Mouse (Mus musculus) heart, postnatal 0 days (tissue): ENCODE results near the gene Nudt8. TPM values are rescaled to one million over a fixed set of nuclear protein-coding genes. Genes with fewer than 3 reads are reported as not detected.

Source experiments
- ATAC-seq: fragments of 200-750 bp; cut with Nextera tagmentation; 2 replicates; pipeline ENCODE4 v1.8.0; 2017; ENCODE audit warnings: low read depth, moderate number of reproducible peaks, moderate library complexity; ENCODE audit not compliant: insufficient read depth
- DNase-seq: peaks from one replicate; pipeline ENCODE4 v3.0.0-alpha.2; 2016; ENCODE audit warnings: low spot score
- H3K27ac ChIP-seq: fragments of 300-500 bp; sonication (generic); 2 replicates; pipeline ENCODE4 v1.5.1; 2014; ENCODE audit warnings: low read depth, mild to moderate bottlenecking
- H3K27me3 ChIP-seq: fragments of 300-500 bp; sonication (generic); 2 replicates; pipeline ENCODE4 v1.6.1; 2014; ENCODE audit warnings: low read length, mixed read lengths; ENCODE audit not compliant: control insufficient read depth, insufficient read depth
- H3K36me3 ChIP-seq: fragments of 300-500 bp; sonication (generic); replicated peaks from 2 replicates; pipeline ENCODE4 v1.6.1; 2014; ENCODE audit warnings: low read length, mixed read lengths; ENCODE audit not compliant: control insufficient read depth, insufficient read depth
- H3K4me1 ChIP-seq: fragments of 300-500 bp; sonication (generic); 2 replicates; pipeline ENCODE4 v1.6.1; 2014; ENCODE audit warnings: antibody characterized with exemption; ENCODE audit not compliant: control insufficient read depth, insufficient read depth
- H3K4me2 ChIP-seq: fragments of 300-500 bp; sonication (generic); 2 replicates; pipeline ENCODE4 v1.6.1; 2014; ENCODE audit warnings: low read depth, mild to moderate bottlenecking, low read length, moderate library complexity
- H3K4me3 ChIP-seq: fragments of 300-500 bp; sonication (generic); 2 replicates; pipeline ENCODE4 v1.5.1; 2014; ENCODE audit warnings: low read depth, low read length
- H3K9ac ChIP-seq: fragments of 300-500 bp; sonication (generic); replicated peaks from 2 replicates; pipeline ENCODE4 v1.6.1; 2014; ENCODE audit warnings: low read depth, low read length, mixed read lengths
- H3K9me3 ChIP-seq: fragments of 300-500 bp; sonication (generic); replicated peaks from 2 replicates; pipeline ENCODE4 v1.6.1; 2016; ENCODE audit warnings: low read length; ENCODE audit not compliant: control insufficient read depth
- CTCF ChIP-seq: IDR thresholded peaks from 2 replicates; pipeline ENCODE4 v1.5.1; 2016; ENCODE audit warnings: antibody characterized with exemption, control low read depth, low read depth
- EP300 ChIP-seq: IDR thresholded peaks from 2 replicates; pipeline ENCODE4 v1.6.1; 2016; ENCODE audit warnings: antibody characterized with exemption, low read depth
- WGBS: fragments of 180-500 bp; shearing (Covaris S2); extraction: QIAGEN DNeasy Blood & Tissue Kit; methylation state at CpG from one replicate; pipeline ENCODE4 v1.1.7; 2014; 5-methylcytosine and 5-hydroxymethylcytosine counted together
- polyA plus RNA-seq: library from polyadenylated mRNA; unstranded; fragments of >200 nt; fragmentation: Nextera tagmentation; extraction: Ambion mirVana; gene quantifications from 2 replicates; pipeline ENCODE4 v1.2.1, GENCODE M21; 2015
- total RNA-seq: library from RNA; depleted of rRNA; stranded (reverse); fragments of >200 nt; gene quantifications from 2 replicates; pipeline ENCODE4 v1.2.3, GENCODE M21; 2014; ENCODE audit warnings: low replicate concordance

Gene Nudt8
- total and polyA plus RNA-seq, 2 experiments from 2014 or later = 131 to 175 TPM

DNA sequence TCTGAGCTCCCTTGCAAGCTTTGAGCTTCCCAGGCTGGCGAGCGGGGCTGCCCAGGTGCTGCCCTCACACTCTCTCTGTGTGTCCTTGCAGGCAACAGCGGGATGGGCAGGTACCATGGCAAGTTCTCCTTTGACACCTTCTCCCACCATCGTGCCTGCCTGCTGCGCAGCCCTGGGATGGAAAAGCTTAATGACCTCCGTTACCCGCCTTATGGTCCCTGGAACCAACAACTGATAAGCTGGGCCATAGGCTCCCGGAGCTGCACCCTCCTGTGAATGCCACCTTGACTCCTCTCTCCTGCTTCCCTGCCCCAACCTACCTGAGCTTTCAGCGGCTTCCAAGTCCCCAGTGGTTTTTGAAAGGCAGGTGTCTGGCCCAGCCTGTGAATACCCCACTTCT lies 19.5 kb upstream of the Nudt8 start:
- no peaks in the 10 kb centered on the region for H3K27me3 ChIP-seq
- H3K9me3 ChIP-seq = no peaks in the 10 kb centered on the region
- no peaks in the 10 kb centered on the region for H3K36me3 ChIP-seq
- no peak overlapping the region for H3K9ac ChIP-seq
- ATAC-seq (no peak), DNase-seq (no peak)
- H3K4me2 ChIP-seq = no peak overlapping the region
- TF ChIP-seq CTCF (no peak), EP300 (no peak)
- 71% methylated on average over 9 of the region's 9 CpGs for WGBS
- no peak overlapping the region for H3K4me3 ChIP-seq
- H3K27ac ChIP-seq = no peak overlapping the region
- H3K4me1 ChIP-seq = peaks cover 14% of the 10 kb centered on the region

DNA sequence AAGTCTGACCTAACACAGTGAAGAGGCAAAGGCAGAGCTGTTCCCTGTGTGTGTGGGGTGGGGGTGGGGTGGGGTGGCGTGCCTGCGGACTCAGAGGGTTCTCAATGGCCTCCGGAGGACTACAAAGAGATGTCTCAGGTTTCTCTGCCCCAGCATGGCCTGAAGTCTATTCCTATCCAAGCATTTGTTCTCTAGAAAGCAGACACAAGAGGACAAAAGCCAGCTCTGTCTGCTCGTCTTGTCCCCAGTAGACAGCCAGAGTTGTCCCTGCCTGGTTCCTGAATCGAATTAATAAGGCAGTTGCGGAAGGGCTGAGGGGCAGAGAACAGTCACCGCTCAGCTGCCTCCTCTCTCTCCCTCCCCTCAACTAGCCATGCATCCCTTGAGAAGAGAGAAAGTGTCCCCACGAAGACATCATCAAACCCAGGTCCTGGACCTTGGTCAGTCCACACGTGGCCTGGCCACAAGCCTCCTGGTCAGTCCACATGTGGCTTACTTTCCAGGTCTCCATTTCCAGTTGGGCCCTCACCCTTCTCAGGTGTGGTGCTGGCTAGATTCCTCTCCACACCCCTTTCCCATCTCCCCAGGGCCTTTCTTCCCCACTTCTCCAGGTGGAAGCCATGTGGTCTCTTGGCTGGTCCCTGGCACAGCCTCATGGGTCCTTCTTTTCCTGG lies 16.7 kb upstream of the Nudt8 start:
- H3K4me3 ChIP-seq = no peak overlapping the region
- no peak overlapping the region for H3K4me2 ChIP-seq
- no peaks in the 10 kb centered on the region for H3K9me3 ChIP-seq
- H3K27ac ChIP-seq = no peak overlapping the region
- H3K4me1 ChIP-seq = peaks cover 26% of the 10 kb centered on the region
- ATAC-seq (no peak), DNase-seq (no peak)
- WGBS = 53% methylated on average over 9 of the region's 9 CpGs
- TF ChIP-seq EP300 (no peak), CTCF (no peak)
- H3K9ac ChIP-seq = no peak overlapping the region
- no peaks in the 10 kb centered on the region for H3K36me3 ChIP-seq
- no peaks in the 10 kb centered on the region for H3K27me3 ChIP-seq

DNA sequence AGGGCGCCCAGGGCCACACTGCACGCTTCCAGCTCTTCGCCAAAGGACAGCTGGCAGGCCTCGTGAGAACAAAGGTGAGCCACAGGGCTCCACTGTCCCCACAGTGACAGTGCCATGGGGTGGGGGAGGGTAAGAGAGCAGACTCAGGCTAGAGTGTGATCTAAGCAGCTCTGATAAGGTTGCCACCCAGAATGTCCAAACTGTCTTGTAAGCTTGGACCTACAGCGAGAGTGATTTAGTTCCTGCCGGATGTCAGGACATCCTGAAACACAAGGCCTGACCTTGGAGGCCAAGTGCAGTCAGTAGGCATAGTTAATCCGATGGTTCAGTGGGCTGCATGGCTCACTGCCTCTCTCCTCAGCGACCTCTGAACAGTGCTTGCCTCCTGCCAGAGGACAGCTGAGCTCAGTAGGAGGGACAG lies 15.1 kb upstream of the Nudt8 start:
- H3K36me3 ChIP-seq = no peaks in the 10 kb centered on the region
- no peak overlapping the region for H3K9ac ChIP-seq
- ATAC-seq (peak; percentile 49), DNase-seq (peak; percentile 47)
- peaks cover 24% of the 10 kb centered on the region for H3K4me1 ChIP-seq
- peak; percentile 1; the same call in 1 of the 2 replicates for TF ChIP-seq CTCF
- no peak for TF ChIP-seq EP300
- H3K4me2 ChIP-seq = no peak overlapping the region
- 18% methylated on average over 8 of the region's 8 CpGs for WGBS
- H3K27ac ChIP-seq = peak overlapping the region; percentile 80
- no peaks in the 10 kb centered on the region for H3K9me3 ChIP-seq
- H3K27me3 ChIP-seq = no peaks in the 10 kb centered on the region
- no peak overlapping the region for H3K4me3 ChIP-seq

DNA sequence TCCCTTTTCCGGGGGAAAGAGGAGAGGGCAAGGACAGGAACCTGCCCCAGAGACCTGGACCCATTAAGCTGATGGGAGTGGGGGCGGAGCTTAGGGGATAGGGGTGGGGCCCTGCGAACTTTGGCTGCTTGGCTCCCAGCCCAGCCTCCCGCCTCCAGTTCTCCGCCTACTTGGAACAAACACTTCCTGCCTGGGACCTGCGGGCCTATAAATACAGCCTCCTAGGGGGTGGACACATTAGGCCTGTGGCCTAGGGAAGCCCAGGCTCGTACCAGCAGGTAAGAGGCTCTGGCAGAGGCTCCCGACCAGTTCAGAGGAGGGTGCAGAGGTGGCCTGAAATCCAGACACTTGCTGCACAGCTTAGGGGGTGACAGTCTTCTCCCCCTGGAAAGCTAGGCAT lies 14.0 kb upstream of the Nudt8 start, which contains the start of gene Acy3:
Gene Acy3 (plus strand): TSS at position 237 of the 400 bp plus-strand sequence.
- Histone ChIP-seq H3K27me3 (no peaks in the 10 kb centered on the region), H3K36me3 (no peaks in the 10 kb centered on the region), H3K9ac (peak within 1 kb of the TSS; percentile 21; the same call in 1 of the 2 replicates), H3K4me1 (peaks cover 24% of the 10 kb centered on the region), H3K9me3 (no peaks in the 10 kb centered on the region), H3K4me2 (peak within 1 kb of the TSS; percentile 37), H3K4me3 (no peak within 1 kb of the TSS), H3K27ac (peak within 1 kb of the TSS; percentile 80)
- DNase-seq (peak; percentile 84), ATAC-seq (peak; percentile 84)
- TF ChIP-seq CTCF (no peak), EP300 (peak; percentile 54; the same call in 1 of the 2 replicates)
- 10% methylated on average over 8 of the region's 8 CpGs for WGBS

DNA sequence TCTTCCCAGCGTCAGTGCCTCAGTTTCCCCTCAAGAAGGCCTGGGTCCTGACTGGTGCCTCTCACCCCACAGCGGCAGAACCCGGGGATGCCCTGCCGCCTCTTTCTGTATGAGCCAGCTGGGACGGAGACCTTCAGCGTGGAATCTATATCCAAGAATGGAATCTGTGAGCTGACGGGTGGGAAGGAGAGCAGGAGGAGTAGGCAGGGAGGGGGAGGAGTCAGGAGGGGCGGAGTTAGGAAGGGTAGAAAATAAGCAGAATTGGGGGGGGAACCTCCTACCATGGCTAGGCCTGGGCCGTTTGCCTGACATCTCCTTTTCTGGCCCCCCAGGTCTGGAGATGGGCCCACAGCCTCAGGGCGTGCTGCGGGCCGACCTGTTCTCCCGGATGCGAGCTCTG lies 12.3 kb upstream of the Nudt8 start:
- peaks cover 24% of the 10 kb centered on the region for H3K4me1 ChIP-seq
- no peaks in the 10 kb centered on the region for H3K9me3 ChIP-seq
- no peak overlapping the region for H3K4me3 ChIP-seq
- H3K27ac ChIP-seq = no peak overlapping the region
- DNase-seq (no peak), ATAC-seq (no peak)
- TF ChIP-seq EP300 = no peak
- TF ChIP-seq CTCF = no peak
- 78% methylated on average over 14 of the region's 14 CpGs for WGBS
- no peak overlapping the region for H3K9ac ChIP-seq
- H3K27me3 ChIP-seq = no peaks in the 10 kb centered on the region
- no peak overlapping the region for H3K4me2 ChIP-seq
- H3K36me3 ChIP-seq = no peaks in the 10 kb centered on the region

DNA sequence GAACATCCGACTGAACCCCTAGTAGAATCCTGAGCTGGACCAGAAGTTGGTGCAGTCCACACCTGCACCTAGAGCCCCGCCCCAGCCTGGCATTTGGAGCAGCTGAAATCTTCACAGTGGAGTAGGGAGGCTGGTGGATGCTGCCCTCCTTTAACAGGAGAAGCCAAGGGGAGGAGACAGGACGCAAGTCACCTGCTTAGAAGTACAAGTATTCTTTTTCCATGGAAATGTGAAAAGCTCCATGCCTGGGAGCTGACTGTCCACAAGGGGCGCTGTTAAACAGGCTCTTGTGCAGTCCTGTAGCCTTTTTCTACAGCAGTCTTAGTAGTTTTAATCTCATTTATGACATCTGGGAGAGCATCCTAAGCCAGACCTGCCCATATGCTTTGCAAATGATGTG lies 11.6 kb upstream of the Nudt8 start:
- Histone ChIP-seq H3K4me3 (no peak overlapping the region), H3K27ac (no peak overlapping the region), H3K36me3 (no peaks in the 10 kb centered on the region), H3K9ac (no peak overlapping the region), H3K4me1 (peaks cover 24% of the 10 kb centered on the region), H3K27me3 (no peaks in the 10 kb centered on the region), H3K4me2 (no peak overlapping the region), H3K9me3 (no peaks in the 10 kb centered on the region)
- no peak for ATAC-seq
- no peak; the same call in 1 of the 2 replicates for TF ChIP-seq CTCF
- TF ChIP-seq EP300 = no peak
- 89% methylated on average over 4 of the region's 4 CpGs for WGBS
- no peak for DNase-seq
